Mouse (Mus musculus) layer of hippocampus, adult 8-10 months (tissue): ENCODE data around the gene Adgrl3. TPM values are rescaled to one million over a fixed set of nuclear protein-coding genes. Genes with fewer than 3 reads are reported as not detected.
A peak's percentile ranks its signal among the peaks of the same experiment; 100 is the strongest.

Experiments
- DNase-seq, 2 experiments: peaks; one replicate each; pipeline ENCODE4 v3.0.0; 2022; ENCODE audit warnings: low spot score in 2 of 2
- total RNA-seq, 4 experiments: library from RNA; stranded (reverse); gene quantifications; 2 replicates each; pipeline ENCODE4 v1.2.4; 2022

The Adgrl3 gene
- total RNA-seq, 4 experiments from 2014 or later = 156 to 185 (median 171) TPM

DNA sequence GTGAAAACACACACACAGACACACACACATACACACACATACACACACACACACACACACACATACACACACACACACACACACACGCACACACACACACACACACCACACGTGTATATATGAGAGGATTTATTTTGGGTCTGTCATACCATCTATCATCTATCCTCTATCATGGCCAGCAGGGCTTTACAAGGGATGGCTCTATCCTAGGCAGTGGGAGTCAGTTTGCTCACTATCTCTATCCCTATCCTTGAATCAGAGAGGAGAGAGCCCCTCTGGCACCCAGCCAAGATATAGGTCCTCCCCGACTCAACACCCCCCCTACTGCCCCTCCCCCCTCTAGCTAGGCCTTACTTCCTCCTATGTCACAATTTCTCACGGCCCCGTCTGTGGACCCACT, 625.6 kb downstream of the Adgrl3 start:
- no peak for DNase-seq

DNA sequence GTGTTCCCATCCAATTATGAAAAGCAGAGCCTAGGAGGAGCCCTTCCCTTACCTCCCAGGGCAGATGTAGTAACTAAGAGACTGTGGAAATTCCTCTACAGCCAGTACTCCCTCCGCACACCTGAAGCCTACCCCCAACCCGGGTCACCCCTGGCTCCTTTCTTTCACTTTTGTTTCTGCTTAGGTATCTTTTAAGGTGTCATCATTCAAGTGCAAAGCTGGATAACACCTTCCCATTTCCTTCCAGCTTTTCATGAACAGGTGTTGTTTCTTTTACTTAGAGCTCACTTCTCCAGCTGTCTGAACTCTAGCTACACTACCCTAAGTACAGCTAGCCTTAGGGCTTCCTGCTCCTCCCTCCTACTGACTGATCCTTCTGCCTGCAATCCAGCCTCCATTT, 634.0 kb downstream of the Adgrl3 start:
- DNase-seq = no peak

DNA sequence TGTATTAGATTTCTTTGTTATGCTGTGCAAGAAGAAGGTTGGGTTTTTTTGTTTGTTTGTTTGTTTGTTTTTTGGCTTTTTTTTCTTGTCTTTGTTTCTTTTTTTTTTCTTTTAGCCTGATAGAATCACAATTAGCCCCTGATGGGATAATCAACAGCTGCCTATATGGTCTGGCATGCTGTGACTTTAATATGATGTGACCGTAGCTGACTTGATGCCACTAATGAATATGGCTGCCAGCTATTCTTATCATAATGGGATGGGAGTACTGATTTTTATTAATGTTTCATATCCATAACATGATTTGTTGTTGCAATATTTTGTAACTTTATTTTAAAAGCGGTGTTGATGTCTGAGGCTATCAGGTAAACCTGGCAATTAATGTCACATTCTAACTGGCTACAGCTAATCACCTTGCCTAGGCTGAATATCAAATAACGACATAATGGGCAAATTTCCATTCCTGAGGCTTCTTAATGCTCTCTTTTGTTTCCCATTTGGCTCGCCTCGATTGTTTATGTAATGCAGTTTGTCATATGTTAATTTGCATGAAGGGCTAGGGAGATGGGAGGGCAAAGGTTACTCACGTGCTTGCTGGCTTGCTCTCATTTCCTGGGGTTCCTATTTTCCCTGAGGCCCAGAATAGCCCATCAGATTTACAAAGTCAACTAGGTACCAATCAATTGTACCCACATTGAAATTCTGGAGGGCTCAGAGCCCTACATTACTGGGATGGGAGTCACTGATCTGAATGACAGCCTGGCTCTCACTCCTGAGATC, 641.9 kb downstream of the Adgrl3 start:
- no peak for DNase-seq

DNA sequence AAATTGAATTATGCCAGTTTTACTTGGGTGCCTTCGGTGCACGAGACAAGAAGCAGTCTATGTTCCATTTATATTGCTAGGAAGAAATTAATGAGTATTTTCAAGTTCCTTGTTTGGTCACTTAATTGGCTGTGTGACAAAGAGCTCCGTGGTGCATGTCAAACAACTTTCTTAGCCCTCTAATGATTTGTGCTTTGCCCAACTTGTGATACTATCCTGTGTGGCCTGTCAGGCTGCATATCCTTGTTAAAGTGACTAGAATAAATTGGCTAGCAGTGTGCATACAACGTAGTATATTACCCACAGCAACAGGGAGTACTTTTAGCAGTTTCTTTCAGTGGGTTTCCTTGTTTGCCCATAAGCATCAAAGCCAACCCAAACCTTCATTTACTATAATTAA, 651.1 kb downstream of the Adgrl3 start:
- no peak for DNase-seq

DNA sequence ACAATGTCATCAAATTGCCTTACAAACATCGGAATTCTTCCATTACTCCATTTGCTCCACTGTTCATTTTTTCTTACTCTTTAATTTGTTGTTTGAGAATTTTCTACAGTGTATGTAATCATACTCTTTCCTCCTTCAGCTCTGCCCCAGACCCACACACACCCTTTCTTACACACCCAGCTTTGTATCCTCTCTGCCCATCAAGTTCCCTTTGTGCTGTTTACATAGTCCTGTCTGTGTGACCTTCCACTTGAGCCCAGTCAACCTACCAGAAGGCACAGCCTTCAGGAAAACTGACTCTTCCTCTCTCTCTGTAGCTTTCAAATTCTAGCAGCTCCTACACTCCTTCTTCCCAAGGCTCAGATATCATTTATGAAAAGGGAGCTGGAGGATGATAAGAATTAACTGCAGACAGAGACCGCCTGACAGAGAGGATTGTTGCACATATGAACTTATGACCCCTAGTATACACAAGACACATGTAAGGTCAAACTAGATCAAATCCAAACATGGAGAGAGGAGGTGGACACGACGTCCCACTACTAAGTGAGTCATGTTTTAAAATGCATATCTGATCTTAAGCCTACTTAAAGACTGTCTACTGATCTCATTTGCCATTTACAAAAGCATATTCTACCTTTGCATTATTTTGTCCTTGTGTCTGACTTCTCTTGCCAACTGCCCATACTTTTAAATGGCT, 654.5 kb downstream of the Adgrl3 start:
- DNase-seq = no peak

DNA sequence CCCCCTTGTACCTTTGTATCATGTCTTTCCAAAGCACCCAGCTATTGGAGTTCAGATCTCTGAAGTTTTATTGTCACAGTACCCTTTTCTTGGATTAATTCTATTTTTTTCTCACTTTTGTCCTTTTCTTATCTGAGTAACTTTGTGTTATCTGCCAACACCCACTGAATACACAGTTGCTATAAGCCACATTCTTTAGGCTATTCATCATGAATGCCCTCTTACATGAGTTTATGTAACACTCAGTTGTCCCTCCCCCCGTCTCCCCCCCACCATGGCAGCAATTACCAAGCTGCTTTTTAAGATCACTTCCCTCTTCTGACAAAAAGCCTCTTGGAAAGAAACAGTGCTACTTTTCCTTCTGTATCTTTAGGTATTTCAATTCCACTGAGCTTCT, 655.0 kb downstream of the Adgrl3 start:
- no peak for DNase-seq

DNA sequence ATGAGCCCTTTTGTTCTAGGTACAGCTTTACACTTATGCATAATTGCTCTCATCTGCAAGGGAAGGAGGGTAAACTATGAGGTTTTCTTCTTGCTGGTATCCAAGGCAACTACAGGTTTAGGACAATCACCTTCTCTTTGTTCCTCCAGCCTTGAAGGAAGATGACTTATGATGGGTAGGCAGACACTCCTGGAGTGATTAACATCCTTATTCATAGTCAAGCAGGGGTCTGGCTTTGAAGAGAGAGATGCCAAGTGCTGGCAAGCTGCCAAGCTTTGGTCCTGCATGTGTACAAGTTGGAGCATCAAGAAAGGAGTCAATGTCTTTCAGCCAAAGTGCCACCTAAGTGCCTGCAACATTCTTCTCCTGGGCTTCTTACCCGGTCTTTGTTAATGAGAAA, 657.0 kb downstream of the Adgrl3 start:
- DNase-seq = no peak

DNA sequence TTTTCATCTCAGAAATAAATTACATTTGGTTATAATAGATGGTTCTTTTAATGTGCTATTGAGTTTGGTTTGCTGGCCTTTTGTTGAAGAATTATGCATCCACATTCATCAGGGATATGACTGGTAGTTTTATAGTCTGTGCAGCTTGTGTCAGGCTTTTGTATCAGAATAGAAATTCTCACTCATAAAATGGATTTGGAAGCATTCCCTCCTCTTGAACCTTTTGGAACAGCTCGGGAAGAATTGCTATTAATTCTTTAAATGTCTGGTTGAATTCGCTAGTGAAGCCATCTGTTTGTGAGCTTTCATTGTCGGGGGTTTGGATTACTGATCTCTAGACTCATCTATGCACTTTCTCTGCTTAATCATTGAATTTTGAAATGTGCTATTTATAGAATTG, 666.3 kb downstream of the Adgrl3 start:
- peak in 1 of 2 experiments; percentile 11 for DNase-seq

DNA sequence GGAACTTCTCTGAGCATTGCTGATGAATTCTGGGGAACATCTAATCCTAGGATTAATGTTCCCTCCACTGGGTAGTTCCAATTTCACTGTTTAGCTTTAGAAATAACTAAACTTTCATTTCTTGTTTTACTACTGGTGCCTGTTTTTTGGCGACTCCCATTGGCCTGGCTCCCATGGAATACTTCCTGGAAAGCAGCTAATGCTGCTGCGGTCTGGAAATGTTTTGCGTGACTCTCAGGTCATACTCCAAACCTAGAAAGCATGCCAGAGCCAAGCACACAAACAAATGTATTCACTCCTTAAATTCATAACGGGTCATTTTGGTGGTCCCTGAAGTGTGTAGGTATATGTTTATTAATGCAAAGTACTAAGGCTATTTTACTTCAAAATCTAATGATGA, 666.9 kb downstream of the Adgrl3 start:
- no peak for DNase-seq

DNA sequence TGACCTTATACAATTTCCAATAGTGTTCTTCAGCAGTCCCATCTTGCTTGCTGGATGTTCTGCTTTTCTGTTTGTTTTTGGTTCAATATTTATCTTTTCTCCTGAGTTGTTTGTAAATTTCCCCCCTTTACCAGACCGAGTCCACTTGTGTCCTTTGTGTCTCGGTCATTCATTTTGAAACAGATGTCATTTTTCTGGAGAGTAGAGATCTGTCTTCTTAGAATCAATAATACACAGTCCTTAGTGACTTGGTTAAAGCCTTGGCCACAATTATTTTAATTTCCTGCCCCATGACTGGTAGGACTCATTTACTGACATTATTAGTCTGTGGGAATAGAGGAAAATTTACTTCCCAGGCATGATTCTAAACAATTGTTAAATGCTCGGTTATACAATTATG, 709.7 kb downstream of the Adgrl3 start:
- DNase-seq = no peak

DNA sequence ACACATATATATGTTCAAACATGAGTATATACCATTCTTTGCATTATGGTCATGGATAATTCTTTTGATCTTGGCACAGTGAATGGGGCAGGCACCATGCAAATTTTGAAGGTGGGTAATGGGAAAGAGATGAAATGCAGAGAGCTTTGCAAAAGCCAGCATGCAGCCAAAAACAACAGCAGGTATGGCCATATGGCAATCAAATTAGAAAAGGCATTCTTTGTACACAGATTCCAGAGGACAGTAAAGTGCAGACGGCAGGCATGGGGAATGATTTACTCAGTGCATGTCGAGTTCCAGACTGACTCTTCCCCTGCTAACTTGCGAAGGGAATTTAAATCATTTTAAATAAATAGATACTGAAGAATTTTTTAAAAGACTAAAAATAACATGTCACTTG, 716.1 kb downstream of the Adgrl3 start:
- peak; percentile 57 to 65 for DNase-seq

DNA sequence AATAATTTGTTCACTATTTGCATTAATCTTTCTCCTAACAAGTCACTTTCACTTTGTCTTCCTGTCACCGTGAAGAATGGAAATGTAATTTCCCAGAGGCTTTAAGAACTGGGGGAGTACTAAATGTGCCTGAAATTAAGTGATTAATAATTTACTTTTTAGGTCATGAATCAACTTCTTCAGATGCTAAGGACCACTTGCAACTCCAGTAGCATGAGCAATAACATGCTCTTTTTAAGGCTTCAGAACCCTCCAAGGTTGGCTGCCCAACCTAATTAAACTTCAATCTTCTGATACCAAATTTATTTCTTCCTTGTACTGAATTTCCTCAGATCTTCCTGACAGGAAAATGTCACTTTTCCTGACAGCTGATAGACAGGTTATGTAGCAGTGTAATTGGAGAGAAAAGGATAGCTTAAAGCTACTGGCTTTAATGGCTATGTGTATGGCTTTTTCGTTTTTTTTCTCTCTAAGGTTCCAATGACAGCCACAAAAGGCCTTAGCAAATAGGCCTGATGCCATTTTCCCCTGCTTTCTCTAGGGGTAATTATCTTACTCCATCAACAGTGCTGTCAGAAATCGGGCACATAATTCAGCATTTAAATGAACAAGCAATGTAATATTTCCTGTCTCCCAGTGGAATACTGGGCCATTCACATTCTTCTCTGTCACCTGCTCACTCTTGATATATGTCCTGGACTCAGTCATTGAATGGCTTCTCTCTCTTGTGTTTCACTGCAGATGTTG, 718.5 kb downstream of the Adgrl3 start:
- no peak for DNase-seq

DNA sequence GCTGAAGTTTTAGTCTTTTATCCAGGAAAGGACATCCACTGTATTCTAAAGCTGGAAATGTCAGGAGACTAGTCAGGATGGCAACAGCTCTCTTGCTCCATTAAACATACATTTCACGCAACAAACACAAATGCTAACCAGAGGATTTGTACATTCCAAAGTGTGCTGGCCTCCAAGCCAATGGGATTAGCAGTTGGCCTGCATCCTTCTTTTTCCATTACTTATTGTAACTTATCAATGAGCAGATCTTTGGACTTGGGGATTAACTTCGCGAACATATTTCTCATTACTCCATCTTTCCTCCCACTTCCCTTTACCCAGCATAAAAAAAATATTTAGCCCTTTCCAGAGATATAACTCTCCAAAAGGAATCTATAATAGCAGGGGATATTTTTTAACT, 732.5 kb downstream of the Adgrl3 start:
- DNase-seq = no peak

DNA sequence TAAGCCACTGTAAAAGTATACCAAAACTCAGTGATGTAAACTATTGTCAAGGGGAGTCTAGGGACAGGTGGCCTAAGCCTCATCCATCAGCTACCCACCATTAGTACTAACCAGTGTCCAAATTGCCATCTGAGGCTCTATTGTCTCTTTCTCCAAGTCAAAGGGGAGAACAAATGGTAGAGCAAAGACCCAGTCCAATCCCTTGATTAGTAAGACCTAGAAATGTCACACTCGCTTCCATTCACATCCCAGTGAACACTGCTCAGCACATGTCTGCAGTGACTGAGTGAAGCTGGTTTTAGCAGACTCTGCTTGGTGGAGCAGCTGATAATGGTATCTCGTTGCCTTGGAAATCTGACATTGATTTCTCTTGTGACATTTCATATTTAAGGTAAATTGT, 735.8 kb downstream of the Adgrl3 start:
- no peak for DNase-seq

DNA sequence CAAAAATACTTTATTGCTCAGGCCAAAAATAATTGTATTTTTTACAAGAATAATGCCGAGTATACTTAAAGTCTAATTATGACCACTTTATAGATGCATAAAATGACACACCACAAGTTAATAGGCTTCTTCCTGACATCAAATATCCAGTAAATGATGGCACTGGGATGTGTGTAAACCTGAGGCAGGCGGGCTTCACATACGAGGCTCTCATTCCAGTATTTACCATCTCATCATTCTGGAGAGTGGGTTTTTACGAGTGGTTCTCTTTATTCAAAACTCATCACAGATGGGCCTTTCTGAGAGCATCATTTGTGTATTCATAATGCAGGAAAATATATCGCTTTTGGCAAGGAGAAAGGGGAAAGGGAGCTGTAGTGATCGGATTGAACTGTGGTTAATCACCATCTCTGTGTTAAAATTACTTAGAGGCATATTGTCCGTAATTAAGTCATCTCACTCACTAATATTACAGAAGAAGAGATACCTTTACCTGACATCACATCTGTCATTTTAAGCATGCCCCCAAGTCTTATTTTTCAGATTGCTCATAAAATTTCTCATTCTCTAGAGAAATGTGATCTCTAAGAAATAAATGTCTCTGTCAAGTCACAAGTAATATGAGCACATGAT, 737.3 kb downstream of the Adgrl3 start:
- DNase-seq = no peak

DNA sequence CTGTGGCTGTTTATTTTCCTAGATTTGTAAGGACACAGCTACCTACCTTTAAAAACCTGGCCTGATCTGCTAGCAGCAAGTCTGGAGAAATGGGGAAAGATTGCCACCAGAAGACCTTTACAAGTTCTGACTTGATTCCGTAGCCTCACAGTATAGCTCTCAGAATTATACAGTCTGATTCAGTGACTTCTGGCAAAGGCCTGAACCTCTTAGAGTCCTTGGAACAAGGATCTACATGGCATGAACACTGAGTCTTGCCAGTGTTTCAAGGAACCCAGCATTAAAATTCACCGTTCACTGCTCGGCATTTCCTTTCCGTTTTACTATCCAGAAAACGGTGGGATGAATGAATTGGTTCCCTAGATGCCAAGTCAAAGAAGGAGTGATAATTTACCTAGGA, 756.3 kb downstream of the Adgrl3 start:
- DNase-seq = no peak

DNA sequence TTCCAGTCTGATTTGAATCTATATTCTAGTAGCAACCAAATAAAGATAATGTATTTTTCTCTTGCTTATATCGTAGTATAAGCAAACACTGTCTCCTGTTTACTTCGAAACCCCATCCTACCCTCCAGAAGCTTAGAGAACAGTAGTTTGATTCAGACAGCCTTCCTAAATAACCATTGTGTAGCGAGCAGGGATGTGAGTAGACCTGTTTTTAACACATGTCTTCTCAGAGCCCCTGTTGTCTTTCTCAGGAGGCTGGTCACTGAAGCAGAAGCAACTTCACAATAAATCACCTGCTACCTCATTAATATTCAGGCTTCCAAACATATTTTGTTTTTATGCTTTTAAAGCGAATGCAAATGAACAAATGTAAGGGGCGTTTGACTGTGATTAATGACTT, 756.8 kb downstream of the Adgrl3 start:
- no peak for DNase-seq

DNA sequence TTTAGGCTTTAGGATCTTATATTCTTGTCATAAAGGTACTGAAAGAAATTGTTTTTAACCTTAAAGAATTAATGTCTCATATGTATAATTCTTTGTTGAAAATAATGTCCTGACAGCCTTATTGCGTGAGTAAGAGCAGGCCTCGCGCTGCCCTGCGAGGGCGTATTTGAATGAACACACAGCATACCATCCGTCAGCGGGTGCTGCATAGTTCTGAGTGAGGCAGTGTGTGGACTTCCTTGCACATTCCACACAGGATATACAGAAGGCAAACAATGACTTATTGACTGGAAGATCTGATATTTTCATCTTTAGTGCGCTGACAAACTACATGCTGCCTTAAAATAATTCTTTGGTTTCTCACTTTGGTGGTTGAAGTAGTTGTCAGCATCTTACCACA, 764.8 kb downstream of the Adgrl3 start:
- DNase-seq = no peak

DNA sequence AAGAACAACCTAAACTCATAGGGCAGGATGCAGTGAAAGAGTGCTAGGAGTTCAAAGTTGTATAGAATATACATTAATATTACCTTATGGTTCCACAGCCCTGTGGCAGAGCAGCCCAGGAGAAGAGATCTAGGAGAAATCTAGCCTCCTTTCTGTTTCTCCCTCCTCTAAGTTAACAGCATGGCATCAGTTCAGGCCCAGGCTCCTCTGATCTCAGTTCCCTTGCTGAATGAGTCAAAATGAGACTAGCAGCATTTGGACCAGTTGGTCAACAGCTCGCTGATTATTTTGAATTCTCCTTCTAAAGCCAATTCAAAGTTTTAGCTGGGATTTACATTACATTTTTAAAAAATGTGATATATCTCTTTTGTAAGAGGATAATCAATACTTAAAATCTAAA, 770.8 kb downstream of the Adgrl3 start:
- DNase-seq = no peak

DNA sequence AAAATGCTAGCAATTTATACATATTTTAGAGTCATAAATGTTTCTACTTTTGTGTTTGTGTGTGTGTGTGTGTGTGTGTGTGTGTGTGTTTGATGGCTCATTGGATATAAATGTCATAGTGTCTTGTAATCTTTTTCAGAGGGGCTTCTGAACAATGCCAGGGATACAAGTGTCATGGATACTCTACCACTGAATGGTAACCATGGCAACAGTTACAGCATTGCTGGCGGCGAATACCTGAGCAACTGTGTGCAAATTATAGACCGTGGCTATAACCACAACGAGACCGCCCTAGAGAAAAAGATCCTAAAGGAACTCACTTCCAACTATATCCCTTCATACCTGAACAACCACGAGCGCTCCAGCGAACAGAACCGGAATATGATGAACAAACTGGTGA, 774.2 kb downstream of the Adgrl3 start:
- DNase-seq = no peak

DNA sequence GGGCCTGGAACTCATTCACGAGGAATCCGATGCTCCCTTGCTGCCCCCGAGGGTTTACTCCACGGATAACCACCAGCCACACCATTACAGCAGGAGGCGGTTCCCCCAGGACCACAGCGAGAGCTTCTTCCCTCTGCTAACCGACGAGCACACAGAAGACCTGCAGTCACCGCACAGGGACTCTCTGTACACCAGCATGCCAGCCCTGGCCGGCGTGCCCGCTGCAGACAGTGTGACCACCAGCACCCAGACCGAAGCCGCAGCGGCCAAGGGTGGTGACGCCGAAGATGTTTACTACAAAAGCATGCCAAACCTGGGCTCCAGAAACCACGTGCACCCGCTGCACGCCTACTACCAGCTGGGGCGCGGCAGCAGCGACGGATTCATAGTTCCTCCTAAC, 774.7 kb downstream of the Adgrl3 start:
- no peak for DNase-seq

DNA sequence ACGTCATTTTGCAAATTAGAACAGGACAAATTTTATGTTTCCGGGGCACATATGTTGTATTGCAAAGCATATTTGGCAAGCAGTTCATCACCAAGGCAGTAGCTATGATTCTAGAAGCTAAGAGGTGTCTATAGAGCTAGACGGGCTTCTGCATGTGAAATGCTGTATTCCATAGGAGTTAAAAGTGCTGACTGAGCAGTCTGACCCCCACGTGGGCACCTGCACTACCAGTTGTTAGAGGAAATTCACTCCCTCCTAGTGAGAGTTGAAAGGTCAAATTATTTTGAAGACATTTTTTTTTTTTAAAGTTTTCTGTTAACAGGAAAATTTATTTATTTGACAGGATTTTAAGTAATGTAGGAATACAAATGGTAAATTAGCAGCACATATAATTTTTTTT, 776.2 kb downstream of the Adgrl3 start:
- no peak for DNase-seq
